Mouse (Mus musculus) C2C12 (cell line): ENCODE measurements around the gene Il10. TPM values are rescaled to one million over a fixed set of nuclear protein-coding genes. Genes with fewer than 3 reads are reported as not detected.

Experiments used
- H3K27me3 ChIP-seq: one replicate; pipeline ENCODE4 v1.6.1; 2011; ENCODE audit not compliant: control insufficient read depth, insufficient read depth, insufficient read length
- H3K36me3 ChIP-seq: one replicate; pipeline ENCODE4 v1.6.1; 2011; ENCODE audit not compliant: control insufficient read depth, insufficient read depth
- H3K4me3 ChIP-seq: one replicate; pipeline ENCODE4 v1.5.1; 2011; ENCODE audit warnings: mild to moderate bottlenecking, control low read depth; ENCODE audit not compliant: poor library complexity, insufficient read depth, severe bottlenecking
- H3K79me2 ChIP-seq: one replicate; pipeline ENCODE4 v1.6.1; 2011; ENCODE audit not compliant: control insufficient read depth, insufficient read depth
- H3K79me3 ChIP-seq: one replicate; pipeline ENCODE4 v1.6.1; 2011; ENCODE audit warnings: low read depth, control low read depth
- H3ac ChIP-seq: one replicate; pipeline ENCODE3; 2011; ENCODE audit warnings: low read depth; ENCODE audit not compliant: control insufficient read depth, insufficient read length
- CEBPB ChIP-seq: IDR thresholded peaks from one replicate; pipeline ENCODE4 v1.6.1; 2011; ENCODE audit warnings: low read depth, mild to moderate bottlenecking, control low read depth, moderate library complexity
- CTCF ChIP-seq: IDR thresholded peaks from one replicate; pipeline ENCODE4 v1.5.1; 2011; ENCODE audit not compliant: control insufficient read depth, insufficient read depth, insufficient read length
- FOSL1 ChIP-seq: IDR thresholded peaks from one replicate; pipeline ENCODE4 v1.8.0; 2011; ENCODE audit warnings: mild to moderate bottlenecking, low read length; ENCODE audit not compliant: poor library complexity, insufficient read depth, severe bottlenecking
- MAX ChIP-seq: IDR thresholded peaks from one replicate; pipeline ENCODE4 v1.6.1; 2011; ENCODE audit warnings: mild to moderate bottlenecking, control low read depth
- MYOD1 ChIP-seq: IDR thresholded peaks from one replicate; pipeline ENCODE4 v1.6.1; 2011; ENCODE audit warnings: low read depth; ENCODE audit not compliant: control insufficient read depth, insufficient read length
- MYOG ChIP-seq: IDR thresholded peaks from one replicate; pipeline ENCODE4 v1.6.1; 2011; ENCODE audit not compliant: control insufficient read depth, insufficient read length; ENCODE audit errors: extremely low read depth
- USF1 ChIP-seq: IDR thresholded peaks from one replicate; pipeline ENCODE4 v1.6.1; 2011; ENCODE audit warnings: low read depth, mild to moderate bottlenecking, control low read depth, moderate library complexity
- polyA plus RNA-seq: library from polyadenylated mRNA; unstranded; fragments of >200 nt; fragmentation: generic; extraction: Trizol; gene quantifications from one replicate; pipeline ENCODE4 v1.2.1, GENCODE M21; 2012; ENCODE audit warnings: missing spikeins

Gene Il10
- polyA plus RNA-seq, 1 experiment, result not detected

DNA sequence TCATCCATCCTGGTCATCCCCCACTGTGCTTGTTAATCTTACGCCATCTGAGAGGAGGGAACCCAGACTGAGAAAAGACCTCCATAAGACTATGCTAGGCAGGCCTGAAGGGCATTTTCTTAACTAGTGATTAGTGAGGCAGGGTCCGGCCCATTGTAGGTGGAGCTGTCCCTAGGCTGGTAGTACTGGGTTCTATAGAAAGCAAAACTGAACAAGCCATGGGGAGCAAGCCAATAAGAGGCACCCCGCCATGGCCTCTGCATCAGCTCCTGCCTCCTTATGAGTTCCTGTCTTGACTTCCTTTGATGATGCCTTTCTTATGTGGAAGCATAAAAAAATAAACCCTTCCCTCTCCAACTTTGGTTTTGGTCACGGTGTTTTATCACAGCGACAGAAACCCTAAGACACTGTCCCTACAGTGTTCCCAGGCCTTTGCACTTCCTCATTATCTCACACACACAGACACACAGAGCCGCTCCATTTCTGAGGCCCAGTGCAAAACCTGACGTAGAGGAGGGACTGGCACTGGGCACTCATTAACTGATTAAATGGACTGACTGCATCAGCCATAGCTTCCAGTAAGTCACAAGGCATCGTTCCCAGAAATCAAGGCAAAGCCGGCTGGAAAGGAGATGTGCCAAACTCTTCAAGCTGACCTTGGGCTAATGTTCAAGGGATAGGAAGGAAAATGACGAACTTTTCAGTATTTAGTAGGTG lies 48.5 kb downstream of the Il10 start:
- TF ChIP-seq USF1 (no peak), CEBPB (no peak)

DNA sequence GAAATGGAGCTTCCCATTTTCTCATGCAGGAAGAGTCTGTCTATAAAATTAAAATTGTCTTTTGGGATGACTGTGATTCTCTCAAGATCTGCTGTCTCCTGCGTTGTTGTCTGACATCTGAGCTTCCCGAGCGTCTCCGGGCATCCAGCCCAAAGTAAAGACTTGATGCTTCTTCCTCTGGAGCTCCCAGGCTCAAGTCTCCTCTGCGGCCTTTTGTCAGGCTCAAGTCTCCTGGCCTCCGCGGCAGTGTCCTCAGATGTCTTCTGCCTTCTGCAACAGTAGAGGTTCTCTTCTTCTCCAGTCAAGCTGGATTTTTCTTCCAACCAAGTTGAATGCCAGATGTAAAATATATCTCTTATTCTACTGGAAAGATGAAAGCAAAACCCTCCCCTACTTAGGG lies 49.4 kb downstream of the Il10 start:
- H3K79me2 ChIP-seq, result peaks cover 90% of the 10 kb centered on the region
- peaks cover 68% of the 10 kb centered on the region for H3K79me3 ChIP-seq
- no peak overlapping the region for H3ac ChIP-seq
- no peaks in the 10 kb centered on the region for H3K27me3 ChIP-seq
- no peak overlapping the region for H3K4me3 ChIP-seq
- H3K36me3 ChIP-seq, result peaks cover 5% of the 10 kb centered on the region
- no peak for TF ChIP-seq MYOG
- no peak for TF ChIP-seq MYOD1
- TF ChIP-seq FOSL1, result no peak
- TF ChIP-seq CEBPB, result no peak
- TF ChIP-seq CTCF, result no peak
- TF ChIP-seq MAX, result no peak
- TF ChIP-seq USF1, result no peak

More for the DNA sequence above, 48.5 kb downstream of the Il10 start:
- no peaks in the 10 kb centered on the region for H3K27me3 ChIP-seq
- peaks cover 90% of the 10 kb centered on the region for H3K79me2 ChIP-seq
- H3K79me3 ChIP-seq, result peaks cover 67% of the 10 kb centered on the region
- H3K36me3 ChIP-seq, result peaks cover 5% of the 10 kb centered on the region
- H3ac ChIP-seq, result no peak overlapping the region
- H3K4me3 ChIP-seq, result no peak overlapping the region

DNA sequence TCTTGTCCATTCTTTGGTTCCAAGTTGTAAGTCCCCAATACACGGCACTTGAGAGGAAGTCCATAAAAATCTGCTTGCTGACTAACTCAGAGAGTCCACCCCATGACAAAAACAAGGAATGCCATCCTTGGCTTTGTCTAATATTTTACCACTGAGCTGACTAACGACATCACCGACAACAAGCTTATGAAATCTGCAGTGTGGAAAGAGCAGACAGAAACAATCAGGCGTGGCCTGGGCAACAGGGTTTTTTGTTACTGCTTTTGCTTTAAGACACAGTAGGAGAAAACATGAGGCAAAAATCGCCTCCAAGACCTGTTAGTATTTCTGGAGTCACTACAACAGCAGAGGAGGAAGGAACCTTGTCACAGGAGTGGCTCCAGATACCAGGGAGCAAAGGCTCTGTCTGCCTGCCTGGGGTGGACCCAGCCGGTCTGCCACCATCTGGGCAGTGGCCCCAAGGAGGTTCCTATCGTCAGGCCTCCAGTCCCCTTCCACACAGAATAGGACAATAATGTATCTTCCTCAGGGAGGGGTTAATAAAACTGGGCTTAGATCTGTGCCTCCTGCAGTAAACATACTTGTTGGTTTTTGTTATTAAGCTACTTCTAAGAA lies 52.8 kb downstream of the Il10 start:
- H3K4me3 ChIP-seq, result no peak overlapping the region
- peaks cover 75% of the 10 kb centered on the region for H3K79me3 ChIP-seq
- no peak overlapping the region for H3ac ChIP-seq
- H3K79me2 ChIP-seq, result peaks cover 98% of the 10 kb centered on the region
- peaks cover 5% of the 10 kb centered on the region for H3K36me3 ChIP-seq
- no peaks in the 10 kb centered on the region for H3K27me3 ChIP-seq
- TF ChIP-seq CTCF (no peak), CEBPB (no peak), USF1 (no peak), FOSL1 (no peak), MAX (no peak), MYOD1 (no peak), MYOG (no peak)

DNA sequence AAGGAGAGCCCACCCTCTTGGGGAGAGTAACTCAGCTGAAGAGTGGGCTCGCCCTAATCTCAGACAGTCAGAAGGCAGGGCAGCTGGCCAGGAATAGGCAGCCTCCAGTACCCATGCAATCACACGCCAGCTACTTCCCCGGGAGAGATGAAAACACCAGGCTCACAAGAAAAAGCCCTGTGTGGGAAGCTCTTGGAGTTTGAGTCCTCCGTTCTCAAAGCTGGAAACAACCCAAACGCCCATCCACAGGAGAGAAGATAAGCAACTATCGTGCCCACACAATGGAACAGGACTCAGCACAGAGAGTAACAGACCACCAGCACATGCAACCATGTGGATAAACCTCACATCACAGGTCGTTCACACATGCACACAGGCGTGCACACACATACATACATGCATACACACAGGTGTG lies 54.9 kb downstream of the Il10 start:
- no peak for TF ChIP-seq MYOD1
- no peak for TF ChIP-seq CTCF
- TF ChIP-seq MAX, result no peak
- Histone ChIP-seq H3K79me3 (peaks cover 87% of the 10 kb centered on the region), H3K36me3 (no peaks in the 10 kb centered on the region), H3K4me3 (no peak overlapping the region), H3K27me3 (no peaks in the 10 kb centered on the region), H3ac (no peak overlapping the region), H3K79me2 (peaks cover 98% of the 10 kb centered on the region)

Other genes starting within 250 kb of the Il10 start
- not detected for gene Fcamr, start 218.9 kb upstream of the Il10 start, polyA plus RNA-seq
- gene Pigr, start 193.2 kb upstream of the Il10 start, polyA plus RNA-seq, result not detected
- not detected for gene Fcmr, start 154.2 kb upstream of the Il10 start, polyA plus RNA-seq
- gene Il24, start 132.4 kb upstream of the Il10 start, polyA plus RNA-seq, result not detected
- gene Il20, start 108.4 kb upstream of the Il10 start, polyA plus RNA-seq, result not detected
- 0.06 TPM for gene Il19, start 79.7 kb upstream of the Il10 start, polyA plus RNA-seq
- gene Mapkapk2, start 78.0 kb downstream of the Il10 start, polyA plus RNA-seq, result 87.0 TPM
- gene Dyrk3, start 118.5 kb downstream of the Il10 start, polyA plus RNA-seq, result 5.0 TPM
- gene Eif2d, start 133.3 kb downstream of the Il10 start, polyA plus RNA-seq, result 33.3 TPM
- 2.3 TPM for gene Rassf5, start 225.4 kb downstream of the Il10 start, polyA plus RNA-seq